Mouse (Mus musculus) activated CD4-positive, CD25-positive, alpha-beta regulatory T cell, adult 9 weeks (primary cell): ENCODE data around the gene Serhl. TPM values are rescaled to one million over a fixed set of nuclear protein-coding genes. Genes with fewer than 3 reads are reported as not detected.

ENCODE experiments used
- polyA plus RNA-seq: library from polyadenylated mRNA; unstranded; fragments of 100-300 nt; shearing (Covaris generic); gene quantifications from one replicate; pipeline ENCODE4 v1.2.1, GENCODE M21; 2017

Serhl gene
- polyA plus RNA-seq, result 94.5 TPM

DNA sequence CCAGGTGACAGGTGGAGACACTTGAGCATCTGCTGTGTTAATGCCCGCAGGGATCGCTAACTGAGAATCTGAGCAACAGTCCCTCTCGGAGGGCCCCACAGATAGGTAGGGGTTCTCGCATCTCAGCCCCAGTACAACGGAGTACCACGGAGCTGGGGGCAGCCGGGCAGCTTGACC, at the start of gene Serhl:
Serhl (plus strand) TSS at position 78 of the 177 bp plus-strand sequence.

DNA sequence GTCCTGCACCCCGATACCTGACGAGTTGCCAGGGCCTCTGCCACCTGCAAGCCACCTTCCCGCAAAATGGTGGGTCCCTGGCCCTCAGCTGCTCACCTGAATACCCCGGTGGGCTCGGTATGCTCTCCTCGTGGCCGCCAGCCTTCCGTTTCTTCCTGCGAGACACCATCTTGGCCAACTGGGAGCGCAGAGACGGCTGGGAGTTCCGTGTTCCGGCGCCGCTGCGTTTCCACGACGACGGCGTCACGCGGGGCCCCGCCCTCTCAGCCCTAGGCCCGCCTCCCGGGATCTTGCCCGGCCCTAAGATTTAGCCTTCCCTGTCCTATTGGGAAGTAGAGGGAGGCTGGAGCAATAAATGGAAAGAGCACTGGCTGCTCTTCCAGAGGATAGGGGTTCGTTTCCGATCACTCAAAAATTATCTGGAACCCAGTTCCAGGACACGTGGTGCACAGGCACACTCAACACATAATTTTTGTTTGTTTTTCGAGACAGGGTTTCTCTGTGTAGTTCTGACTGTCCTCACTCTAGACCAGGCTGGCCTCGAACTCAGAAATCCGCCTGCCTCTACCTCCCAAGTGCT, 33.4 kb downstream of the Serhl start, which contains the start of gene Rrp7a:
Rrp7a (minus strand) TSS at position 236 of the 580 bp plus-strand sequence.

DNA sequence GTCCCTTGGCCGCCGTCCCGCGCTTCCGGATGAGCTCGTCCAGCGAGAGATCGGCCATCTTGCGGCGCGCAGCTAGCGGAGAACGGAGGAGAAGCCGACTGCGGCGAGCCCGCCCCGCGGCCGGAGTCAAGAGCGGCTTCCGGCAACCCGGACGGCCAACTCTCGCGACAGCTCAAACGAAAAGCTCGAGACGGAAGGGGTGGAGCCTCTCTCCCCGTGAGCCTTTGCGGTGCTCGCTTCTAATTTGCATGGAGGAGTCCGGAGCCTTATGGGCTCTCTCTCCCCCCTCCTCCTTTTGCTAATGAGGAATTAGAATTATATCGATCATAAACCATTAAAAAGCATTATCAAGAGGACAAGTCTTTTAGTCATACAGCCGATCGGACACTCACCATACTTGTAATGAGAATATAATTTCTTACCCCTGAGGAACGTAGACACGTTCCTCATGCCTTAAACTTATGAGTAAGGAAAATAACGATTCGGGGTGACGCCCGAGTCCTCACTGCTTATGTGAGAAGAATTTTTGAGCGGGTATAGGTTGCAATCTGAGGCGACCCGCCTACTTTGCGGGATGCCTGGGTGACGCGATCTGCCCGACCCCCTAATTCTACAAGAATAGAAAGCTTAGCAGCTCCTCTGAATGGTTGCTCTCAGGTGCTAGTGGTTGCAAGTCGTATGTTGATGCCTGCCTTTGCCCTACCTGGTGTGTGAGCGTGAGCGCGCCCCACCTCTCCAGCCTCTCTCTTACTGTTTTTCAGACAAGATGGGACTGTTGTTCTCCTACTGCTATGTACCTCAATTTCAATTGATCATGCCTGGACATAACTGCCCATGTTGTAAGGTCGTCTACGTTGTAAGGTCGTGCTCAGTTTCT, 60.1 kb downstream of the Serhl start, which contains the start of gene Poldip3:
Poldip3 (minus strand) TSS at position 189 of the 877 bp plus-strand sequence.

Other genes starting within 250 kb of the Serhl start
- 6.0 TPM for gene Tcf20, start 101.6 kb upstream of the Serhl start, polyA plus RNA-seq
- 0.68 TPM for gene Nfam1, start 56.2 kb upstream of the Serhl start, polyA plus RNA-seq
- 96.5 TPM for gene Rrp7a, start 33.3 kb downstream of the Serhl start, polyA plus RNA-seq
- gene Poldip3, start 59.9 kb downstream of the Serhl start, polyA plus RNA-seq, result 185 TPM
- 92.2 TPM for gene Cyb5r3, start 83.1 kb downstream of the Serhl start, polyA plus RNA-seq
- gene A4galt, start 162.3 kb downstream of the Serhl start, polyA plus RNA-seq, result 0.26 TPM